Mouse (Mus musculus): Measurements from ENCODE around the gene Rapgef4. TPM values are rescaled to one million over a fixed set of nuclear protein-coding genes. Genes with fewer than 3 reads are reported as not detected.

Gene Rapgef4
- polyA plus RNA-seq, 1 experiment from 2014 or later: 18.3 TPM

- Histone ChIP-seq H3K27ac (replicated peaks; ENCODE audit: low read depth, low read length) (no peak overlapping the region), H3K4me3 (replicated peaks; ENCODE audit: low read depth, low read length) (no peak overlapping the region), H3K27me3 (ENCODE audit: control insufficient read depth, insufficient read depth, low read length) (no peaks in the 10 kb centered on the region), H3K9ac (replicated peaks; ENCODE audit: low read length) (no peak overlapping the region), H3K4me1 (ENCODE audit: control insufficient read depth, insufficient read depth, low read length) (no peaks in the 10 kb centered on the region), H3K9me3 (ENCODE audit: control insufficient read depth, low read length) (no peaks in the 10 kb centered on the region), H3K4me2 (ENCODE audit: low read length) (no peak overlapping the region), H3K36me3 (ENCODE audit: control insufficient read depth, insufficient read depth, low read length) (no peaks in the 10 kb centered on the region)
- DNase-seq (no peak), ATAC-seq (ENCODE audit: low FRiP score, low TSS enrichment) (no peak)
- WGBS: 88% methylated on average over 5 of the region's 5 CpGs
These were observed 135.7 kb downstream of the Rapgef4 start for GRCm38 (mm10) chr2:72116698-72117097.

GRCm38 (mm10) chr2:72117138-72118011 is 136.3 kb downstream of the Rapgef4 start:
- Histone ChIP-seq H3K27me3 (ENCODE audit: control insufficient read depth, insufficient read depth, low read length) (no peaks in the 10 kb centered on the region), H3K27ac (replicated peaks; ENCODE audit: low read depth, low read length) (no peak overlapping the region), H3K4me1 (ENCODE audit: control insufficient read depth, insufficient read depth, low read length) (no peaks in the 10 kb centered on the region), H3K4me3 (replicated peaks; ENCODE audit: low read depth, low read length) (no peak overlapping the region), H3K9me3 (ENCODE audit: control insufficient read depth, low read length) (no peaks in the 10 kb centered on the region), H3K36me3 (ENCODE audit: control insufficient read depth, insufficient read depth, low read length) (no peaks in the 10 kb centered on the region), H3K4me2 (ENCODE audit: low read length) (no peak overlapping the region), H3K9ac (replicated peaks; ENCODE audit: low read length) (no peak overlapping the region)
- ATAC-seq (ENCODE audit: low FRiP score, low TSS enrichment) (no peak), DNase-seq (no peak)
- 67% methylated on average over 15 of the region's 15 CpGs for WGBS

GRCm38 (mm10) chr2:72120211-72120610 is 139.2 kb downstream of the Rapgef4 start:
- Histone ChIP-seq H3K9me3 (ENCODE audit: control insufficient read depth, low read length) (no peaks in the 10 kb centered on the region), H3K4me3 (replicated peaks; ENCODE audit: low read depth, low read length) (no peak overlapping the region), H3K27me3 (ENCODE audit: control insufficient read depth, insufficient read depth, low read length) (no peaks in the 10 kb centered on the region), H3K36me3 (ENCODE audit: control insufficient read depth, insufficient read depth, low read length) (no peaks in the 10 kb centered on the region), H3K4me1 (ENCODE audit: control insufficient read depth, insufficient read depth, low read length) (no peaks in the 10 kb centered on the region), H3K27ac (replicated peaks; ENCODE audit: low read depth, low read length) (no peak overlapping the region), H3K9ac (replicated peaks; ENCODE audit: low read length) (no peak overlapping the region), H3K4me2 (ENCODE audit: low read length) (no peak overlapping the region)
- DNase-seq: no peak
- no peak for ATAC-seq (ENCODE audit: low FRiP score, low TSS enrichment)
- 88% methylated on average over 6 of the region's 6 CpGs for WGBS

GRCm38 (mm10) chr2:72122410-72123223 is 141.6 kb downstream of the Rapgef4 start:
- no peak for ATAC-seq (ENCODE audit: low FRiP score, low TSS enrichment)
- Histone ChIP-seq H3K27ac (replicated peaks; ENCODE audit: low read depth, low read length) (no peak overlapping the region), H3K4me1 (ENCODE audit: control insufficient read depth, insufficient read depth, low read length) (no peaks in the 10 kb centered on the region), H3K9ac (replicated peaks; ENCODE audit: low read length) (no peak overlapping the region), H3K36me3 (ENCODE audit: control insufficient read depth, insufficient read depth, low read length) (no peaks in the 10 kb centered on the region), H3K27me3 (ENCODE audit: control insufficient read depth, insufficient read depth, low read length) (no peaks in the 10 kb centered on the region), H3K4me3 (replicated peaks; ENCODE audit: low read depth, low read length) (no peak overlapping the region), H3K4me2 (ENCODE audit: low read length) (0 out of 2 replicates have a peak overlapping the region, but pooled peaks have one; percentile 15), H3K9me3 (ENCODE audit: control insufficient read depth, low read length) (no peaks in the 10 kb centered on the region)
- peak; percentile 28 for DNase-seq
- WGBS: 63% methylated on average over 14 of the region's 14 CpGs

GRCm38 (mm10) chr2:72123851-72124250 is 142.8 kb downstream of the Rapgef4 start:
- Histone ChIP-seq H3K9me3 (ENCODE audit: control insufficient read depth, low read length) (no peaks in the 10 kb centered on the region), H3K9ac (replicated peaks; ENCODE audit: low read length) (no peak overlapping the region), H3K4me3 (replicated peaks; ENCODE audit: low read depth, low read length) (no peak overlapping the region), H3K36me3 (ENCODE audit: control insufficient read depth, insufficient read depth, low read length) (no peaks in the 10 kb centered on the region), H3K4me2 (ENCODE audit: low read length) (no peak overlapping the region), H3K27me3 (ENCODE audit: control insufficient read depth, insufficient read depth, low read length) (no peaks in the 10 kb centered on the region), H3K4me1 (ENCODE audit: control insufficient read depth, insufficient read depth, low read length) (no peaks in the 10 kb centered on the region), H3K27ac (replicated peaks; ENCODE audit: low read depth, low read length) (no peak overlapping the region)
- DNase-seq: no peak
- WGBS: 85% methylated on average over 5 of the region's 5 CpGs
- ATAC-seq (ENCODE audit: low FRiP score, low TSS enrichment): no peak

GRCm38 (mm10) chr2:72125786-72126185 is 144.7 kb downstream of the Rapgef4 start:
- Histone ChIP-seq H3K4me3 (replicated peaks; ENCODE audit: low read depth, low read length) (no peak overlapping the region), H3K9ac (replicated peaks; ENCODE audit: low read length) (no peak overlapping the region), H3K4me2 (ENCODE audit: low read length) (no peak overlapping the region), H3K36me3 (ENCODE audit: control insufficient read depth, insufficient read depth, low read length) (no peaks in the 10 kb centered on the region), H3K27ac (replicated peaks; ENCODE audit: low read depth, low read length) (no peak overlapping the region), H3K27me3 (ENCODE audit: control insufficient read depth, insufficient read depth, low read length) (no peaks in the 10 kb centered on the region), H3K9me3 (ENCODE audit: control insufficient read depth, low read length) (no peaks in the 10 kb centered on the region), H3K4me1 (ENCODE audit: control insufficient read depth, insufficient read depth, low read length) (no peaks in the 10 kb centered on the region)
- WGBS: 86% methylated on average over 3 of the region's 3 CpGs
- no peak for DNase-seq
- no peak for ATAC-seq (ENCODE audit: low FRiP score, low TSS enrichment)

- Histone ChIP-seq H3K4me3 (replicated peaks; ENCODE audit: low read depth, low read length) (no peak overlapping the region), H3K4me2 (ENCODE audit: low read length) (no peak overlapping the region), H3K9ac (replicated peaks; ENCODE audit: low read length) (no peak overlapping the region), H3K27ac (replicated peaks; ENCODE audit: low read depth, low read length) (no peak overlapping the region), H3K9me3 (ENCODE audit: control insufficient read depth, low read length) (no peaks in the 10 kb centered on the region), H3K36me3 (ENCODE audit: control insufficient read depth, insufficient read depth, low read length) (no peaks in the 10 kb centered on the region), H3K27me3 (ENCODE audit: control insufficient read depth, insufficient read depth, low read length) (no peaks in the 10 kb centered on the region), H3K4me1 (ENCODE audit: control insufficient read depth, insufficient read depth, low read length) (no peaks in the 10 kb centered on the region)
- ATAC-seq (ENCODE audit: low FRiP score, low TSS enrichment) (no peak), DNase-seq (no peak)
- WGBS: 89% methylated on average over 2 of the region's 2 CpGs
These were observed 145.4 kb downstream of the Rapgef4 start for GRCm38 (mm10) chr2:72126411-72126810.

GRCm38 (mm10) chr2:72129612-72130311 is 148.7 kb downstream of the Rapgef4 start:
- no peak overlapping the region for H3K4me3 ChIP-seq (replicated peaks; ENCODE audit: low read depth, low read length)
- H3K9ac ChIP-seq (replicated peaks; ENCODE audit: low read length): no peak overlapping the region
- H3K4me2 ChIP-seq (ENCODE audit: low read length): no peak overlapping the region
- H3K27ac ChIP-seq (replicated peaks; ENCODE audit: low read depth, low read length): no peak overlapping the region
- WGBS: 43% methylated on average over 8 of the region's 8 CpGs
- H3K9me3 ChIP-seq (ENCODE audit: control insufficient read depth, low read length): no peaks in the 10 kb centered on the region
- H3K27me3 ChIP-seq (ENCODE audit: control insufficient read depth, insufficient read depth, low read length): no peaks in the 10 kb centered on the region
- H3K4me1 ChIP-seq (ENCODE audit: control insufficient read depth, insufficient read depth, low read length): no peaks in the 10 kb centered on the region
- no peak for ATAC-seq (ENCODE audit: low FRiP score, low TSS enrichment)
- DNase-seq: peak; percentile 54
- no peaks in the 10 kb centered on the region for H3K36me3 ChIP-seq (ENCODE audit: control insufficient read depth, insufficient read depth, low read length)

Measured in midbrain, embryonic 14.5 days (tissue).